Mouse (Mus musculus) small intestine, adult 2 months (tissue): ENCODE measurements around the gene Brinp1. TPM values are rescaled to one million over a fixed set of nuclear protein-coding genes. Genes with fewer than 3 reads are reported as not detected.

ENCODE experiments used
- H3K27ac ChIP-seq: fragments of 200-500 bp; 2 replicates; pipeline ENCODE4 v1.5.1; 2012; ENCODE audit warnings: low read depth, low read length, control low read depth, inconsistent platforms; ENCODE audit not compliant: insufficient read depth
- H3K27me3 ChIP-seq: fragments of 200-500 bp; 2 replicates; pipeline ENCODE4 v1.6.1; 2012; ENCODE audit warnings: mild to moderate bottlenecking, moderate library complexity, low read length, inconsistent platforms; ENCODE audit not compliant: control insufficient read depth, insufficient read depth
- H3K36me3 ChIP-seq: fragments of 200-500 bp; 2 replicates; pipeline ENCODE4 v1.6.1; 2012; ENCODE audit warnings: mild to moderate bottlenecking, low read length, control low read depth, inconsistent platforms; ENCODE audit not compliant: control insufficient read depth, insufficient read depth
- H3K4me1 ChIP-seq: fragments of 200-500 bp; 2 replicates; pipeline ENCODE4 v1.6.1; 2012; ENCODE audit warnings: low read length, inconsistent platforms, mixed read lengths; ENCODE audit not compliant: control insufficient read depth, insufficient read depth, insufficient read length
- H3K4me3 ChIP-seq: fragments of 200-500 bp; 2 replicates; pipeline ENCODE4 v1.5.1; 2012; ENCODE audit warnings: low read depth, mild to moderate bottlenecking, control low read depth, inconsistent platforms, low read length, moderate library complexity
- CTCF ChIP-seq: fragments of 200-500 bp; IDR thresholded peaks from 2 replicates; pipeline ENCODE4 v1.5.1; 2012; ENCODE audit warnings: low read depth, mild to moderate bottlenecking, control low read depth, inconsistent platforms, low read length, moderate library complexity, mixed read lengths; ENCODE audit not compliant: insufficient replicate concordance, insufficient read length; ENCODE audit errors: extremely low read depth
- POLR2A ChIP-seq: fragments of 200-500 bp; IDR thresholded peaks from 2 replicates; pipeline ENCODE4 v1.6.1; 2012; ENCODE audit warnings: low read depth, mild to moderate bottlenecking, control low read depth, inconsistent platforms, low read length, moderate library complexity
- WGBS: fragments of 180-500 bp; shearing (Covaris S2); methylation state at CpG from one replicate; pipeline ENCODE4 v1.1.7; 2018; 5-methylcytosine and 5-hydroxymethylcytosine counted together
- polyA plus RNA-seq: library from polyadenylated mRNA; depleted of rRNA; stranded (reverse); fragments of >200 nt; gene quantifications from 2 replicates; pipeline ENCODE4 v1.2.3, GENCODE M21; 2012

Gene Brinp1
- polyA plus RNA-seq, 1 experiment = 0.03 TPM

GRCm38 (mm10) chr4:68806502-68806901 is 147.7 kb downstream of the Brinp1 start:
- TF ChIP-seq POLR2A (no peak), CTCF (no peak)
- no peaks in the 10 kb centered on the region for H3K36me3 ChIP-seq
- 71% methylated on average over 3 of the region's 3 CpGs for WGBS
- H3K4me3 ChIP-seq = no peak overlapping the region
- H3K27ac ChIP-seq = no peak overlapping the region
- H3K4me1 ChIP-seq = no peaks in the 10 kb centered on the region
- no peaks in the 10 kb centered on the region for H3K27me3 ChIP-seq

DNA sequence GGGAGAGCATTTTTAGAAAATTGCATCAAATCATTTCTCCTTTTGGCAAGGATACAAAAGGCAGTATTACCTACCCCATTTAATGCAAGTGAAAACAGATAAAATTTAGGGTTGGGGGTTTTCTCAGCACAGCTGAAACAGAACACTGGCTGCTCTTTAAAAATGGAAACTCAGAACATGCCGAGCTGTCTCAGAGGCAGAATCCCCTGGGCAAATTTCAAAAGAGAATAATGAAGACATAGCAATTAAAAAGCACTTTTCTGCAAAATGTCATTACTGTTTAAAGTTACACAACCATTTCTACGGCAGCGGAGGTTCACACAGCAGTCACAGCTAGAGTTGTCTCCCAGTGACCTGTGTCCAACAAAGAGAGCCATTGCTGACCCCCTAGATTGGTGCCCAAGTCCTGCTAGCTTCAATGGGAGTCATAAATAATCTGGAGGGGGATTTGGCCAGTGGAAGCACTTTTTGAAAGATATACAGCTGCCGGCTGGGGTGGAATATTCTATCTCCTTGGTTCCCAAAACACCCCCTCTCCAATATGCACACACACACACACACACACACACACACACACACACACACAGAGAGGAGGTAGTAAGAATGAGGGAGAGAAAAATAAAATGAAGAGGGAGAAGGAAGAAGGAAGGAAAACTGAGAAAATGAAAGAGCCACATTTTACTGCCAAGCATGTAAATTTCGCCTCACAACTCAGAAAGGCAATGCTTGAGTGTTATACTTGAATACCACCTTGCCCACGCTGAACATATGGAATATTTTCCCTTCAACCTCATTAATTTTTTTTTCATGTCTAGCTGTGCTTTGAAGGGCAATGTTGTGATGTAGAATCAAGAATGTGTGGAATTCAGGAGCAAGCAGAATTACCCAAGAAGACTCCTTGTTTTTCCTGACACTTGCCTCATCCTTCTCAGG is 152.0 kb downstream of the Brinp1 start:
- Histone ChIP-seq H3K36me3 (no peaks in the 10 kb centered on the region), H3K4me1 (no peaks in the 10 kb centered on the region), H3K27ac (no peak overlapping the region), H3K4me3 (no peak overlapping the region), H3K27me3 (no peaks in the 10 kb centered on the region)
- WGBS = 73% methylated on average over 6 of the region's 6 CpGs
- no peak for TF ChIP-seq POLR2A
- TF ChIP-seq CTCF = no peak

DNA sequence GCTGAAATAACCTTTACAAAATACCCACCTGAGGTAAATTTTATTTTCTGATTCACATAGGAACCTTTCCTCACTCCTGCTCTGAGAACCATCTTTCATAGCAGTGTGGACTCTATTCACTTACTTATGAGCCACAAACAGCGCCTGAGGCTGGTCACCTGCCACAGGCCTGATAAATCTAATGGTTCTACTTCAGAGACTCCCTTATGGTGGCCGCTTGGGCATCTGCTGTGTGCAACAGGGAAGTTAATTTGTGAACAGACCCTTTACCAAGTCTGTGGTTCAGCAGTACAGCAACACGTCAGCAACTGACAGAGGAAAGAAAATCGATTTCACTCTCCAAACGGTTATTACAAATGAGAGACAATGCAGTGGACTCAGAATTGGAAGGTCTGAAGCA is 164.2 kb downstream of the Brinp1 start:
- TF ChIP-seq POLR2A = no peak
- TF ChIP-seq CTCF = no peak
- 78% methylated on average over 5 of the region's 5 CpGs for WGBS
- no peak overlapping the region for H3K27ac ChIP-seq
- no peaks in the 10 kb centered on the region for H3K27me3 ChIP-seq
- no peaks in the 10 kb centered on the region for H3K36me3 ChIP-seq
- no peaks in the 10 kb centered on the region for H3K4me1 ChIP-seq
- no peak overlapping the region for H3K4me3 ChIP-seq

DNA sequence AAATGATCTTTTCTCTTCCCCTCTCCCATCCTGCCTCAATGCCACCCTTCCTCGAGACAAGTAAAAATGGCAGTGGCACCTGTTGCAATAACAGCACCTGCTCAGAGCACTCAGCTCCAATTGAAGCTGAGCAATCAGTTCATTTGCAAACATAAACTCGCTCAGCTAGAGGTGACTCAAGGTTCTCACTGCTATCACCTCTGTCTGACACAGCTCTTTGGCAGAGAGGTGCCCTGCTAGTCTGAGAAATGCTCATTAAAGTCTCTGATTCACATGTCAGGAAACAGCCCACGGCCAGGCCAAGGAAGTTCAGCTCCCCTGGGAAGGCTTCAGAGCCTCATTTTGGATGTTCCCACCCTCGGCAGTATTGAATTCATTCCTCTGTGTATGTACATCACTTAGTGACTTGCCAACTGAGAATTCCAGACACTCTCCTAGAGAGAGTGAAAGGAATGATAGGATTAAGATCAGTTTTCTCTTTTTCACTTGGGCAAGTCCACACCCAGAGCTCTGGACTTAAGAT is 165.7 kb downstream of the Brinp1 start:
- no peaks in the 10 kb centered on the region for H3K27me3 ChIP-seq
- 35% methylated on average over 4 of the region's 4 CpGs for WGBS
- TF ChIP-seq POLR2A (no peak), CTCF (no peak)
- no peaks in the 10 kb centered on the region for H3K4me1 ChIP-seq
- H3K36me3 ChIP-seq = no peaks in the 10 kb centered on the region
- H3K27ac ChIP-seq = no peak overlapping the region
- no peak overlapping the region for H3K4me3 ChIP-seq

- H3K4me3 ChIP-seq = no peak overlapping the region
- H3K27me3 ChIP-seq = no peaks in the 10 kb centered on the region
- WGBS = 53% methylated on average over 2 of the region's 2 CpGs
Measured at GRCm38 (mm10) chr4:68787642-68788041, 166.6 kb downstream of the Brinp1 start.

DNA sequence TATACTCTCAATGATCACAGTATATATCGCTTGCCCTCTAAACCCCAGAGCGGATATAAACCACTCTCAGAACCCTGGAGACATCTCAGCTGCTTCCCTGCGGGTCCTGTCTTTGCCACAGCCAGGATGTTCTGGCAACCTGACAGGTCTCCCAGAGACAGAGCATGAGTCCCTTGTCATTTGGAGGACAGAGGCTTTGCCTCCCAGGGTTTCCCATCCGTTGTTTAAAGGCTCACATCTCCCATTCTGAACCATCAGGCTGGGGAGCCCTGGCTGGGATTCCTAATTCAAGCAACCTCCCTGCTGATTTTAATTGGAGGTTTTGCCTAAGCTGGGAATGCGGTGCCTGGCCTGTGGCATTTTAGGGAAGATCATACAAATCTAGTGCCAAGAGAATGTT is 185.9 kb downstream of the Brinp1 start:
- WGBS = 72% methylated on average over 5 of the region's 5 CpGs
- Histone ChIP-seq H3K4me3 (no peak overlapping the region), H3K4me1 (no peaks in the 10 kb centered on the region), H3K36me3 (no peaks in the 10 kb centered on the region), H3K27me3 (no peaks in the 10 kb centered on the region), H3K27ac (no peak overlapping the region)
- TF ChIP-seq CTCF (no peak), POLR2A (no peak)

More at GRCm38 (mm10) chr4:68787642-68788041, 166.6 kb downstream of the Brinp1 start:
- no peak for TF ChIP-seq CTCF
- no peak for TF ChIP-seq POLR2A
- no peak overlapping the region for H3K27ac ChIP-seq
- no peaks in the 10 kb centered on the region for H3K36me3 ChIP-seq
- H3K4me1 ChIP-seq = no peaks in the 10 kb centered on the region

GRCm38 (mm10) chr4:68767393-68767792 is 186.8 kb downstream of the Brinp1 start:
- TF ChIP-seq CTCF (no peak), POLR2A (no peak)
- no peak overlapping the region for H3K27ac ChIP-seq
- no peak overlapping the region for H3K4me3 ChIP-seq
- H3K36me3 ChIP-seq = no peaks in the 10 kb centered on the region
- H3K4me1 ChIP-seq = no peaks in the 10 kb centered on the region
- H3K27me3 ChIP-seq = no peaks in the 10 kb centered on the region
- WGBS = 63% methylated on average over 5 of the region's 5 CpGs
